Mouse (Mus musculus): ENCODE measurements around the gene Btd. TPM values are rescaled to one million over a fixed set of nuclear protein-coding genes. Genes with fewer than 3 reads are reported as not detected.

The Btd gene
- polyA plus RNA-seq, 1 experiment: 16.7 TPM

- Histone ChIP-seq H3K27me3 (ENCODE audit: control insufficient read depth, insufficient read depth, insufficient read length) (no peaks in the 10 kb centered on the region), H3K36me3 (ENCODE audit: control insufficient read depth, insufficient read depth) (peaks cover 7% of the 10 kb centered on the region), H3ac (ENCODE audit: control insufficient read depth, insufficient read length, low read depth) (peak overlapping the region; percentile 63), H3K4me3 (ENCODE audit: insufficient read depth, poor library complexity, severe bottlenecking) (no peak overlapping the region), H3K79me2 (ENCODE audit: control insufficient read depth, insufficient read depth) (peaks cover 31% of the 10 kb centered on the region), H3K79me3 (ENCODE audit: low read depth) (no peaks in the 10 kb centered on the region)
- no peak for TF ChIP-seq CTCF (IDR thresholded peaks at IDR 0.05; ENCODE audit: control insufficient read depth, insufficient read depth, insufficient read length)
Observed at GRCm38 (mm10) chr14:31663376-31664099, 22.7 kb downstream of the Btd start.

DNA sequence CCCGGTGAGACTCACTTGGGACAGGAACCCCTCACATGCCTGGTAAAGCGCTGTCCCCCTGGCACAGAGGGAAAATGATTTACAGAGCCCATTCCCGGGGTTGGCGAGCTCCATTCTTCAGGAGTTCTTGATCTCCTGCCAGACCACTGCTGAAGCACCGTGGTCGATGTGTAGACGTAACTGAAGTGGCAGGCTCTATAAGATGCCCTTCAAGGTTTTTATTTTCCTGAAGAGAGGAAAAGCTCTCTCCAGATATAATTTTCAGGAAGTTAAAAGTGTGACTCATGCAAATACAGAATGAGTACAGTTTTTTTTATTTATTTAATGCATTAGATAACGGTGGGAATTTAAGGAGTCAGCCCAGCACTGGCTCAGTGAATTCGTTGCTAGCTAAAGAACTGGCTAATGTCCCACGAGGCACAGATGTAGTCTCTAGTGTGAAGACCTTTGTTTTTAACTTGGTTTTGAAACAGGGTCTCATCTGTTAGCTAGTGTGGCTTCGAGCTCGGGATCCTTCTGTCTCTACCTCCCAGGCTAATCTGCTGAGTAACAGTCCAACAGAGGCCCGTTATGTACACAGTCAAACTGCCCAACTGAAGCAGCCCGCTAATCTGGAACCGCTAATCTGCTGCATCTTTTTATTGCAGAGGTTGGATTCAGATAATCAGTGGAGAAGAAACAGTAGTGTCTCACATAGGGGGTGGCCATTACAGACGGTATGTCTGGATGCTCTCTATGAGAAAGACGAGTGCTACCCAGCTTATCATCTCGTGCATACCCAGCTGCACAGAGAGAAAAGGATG is 23.5 kb downstream of the Btd start:
- peaks cover 7% of the 10 kb centered on the region for H3K36me3 ChIP-seq (ENCODE audit: control insufficient read depth, insufficient read depth)
- H3K79me2 ChIP-seq (ENCODE audit: control insufficient read depth, insufficient read depth): peaks cover 29% of the 10 kb centered on the region
- no peaks in the 10 kb centered on the region for H3K79me3 ChIP-seq (ENCODE audit: low read depth)
- H3ac ChIP-seq (ENCODE audit: control insufficient read depth, insufficient read length, low read depth): peak overlapping the region; percentile 63
- TF ChIP-seq MYOG (IDR thresholded peaks at IDR 0.05; ENCODE audit: control insufficient read depth, extremely low read depth, insufficient read length) (no peak), MYOD1 (IDR thresholded peaks at IDR 0.05; ENCODE audit: control insufficient read depth, insufficient read length, low read depth) (no peak), MAX (IDR thresholded peaks at IDR 0.05) (no peak), USF1 (IDR thresholded peaks at IDR 0.05; ENCODE audit: low read depth) (no peak), FOSL1 (IDR thresholded peaks at IDR 0.05; ENCODE audit: insufficient read depth, low read length, poor library complexity, severe bottlenecking) (peak; percentile 35), CTCF (IDR thresholded peaks at IDR 0.05; ENCODE audit: control insufficient read depth, insufficient read depth, insufficient read length) (no peak), CEBPB (IDR thresholded peaks at IDR 0.05; ENCODE audit: low read depth) (no peak)
- no peaks in the 10 kb centered on the region for H3K27me3 ChIP-seq (ENCODE audit: control insufficient read depth, insufficient read depth, insufficient read length)
- H3K4me3 ChIP-seq (ENCODE audit: insufficient read depth, poor library complexity, severe bottlenecking): no peak overlapping the region

DNA sequence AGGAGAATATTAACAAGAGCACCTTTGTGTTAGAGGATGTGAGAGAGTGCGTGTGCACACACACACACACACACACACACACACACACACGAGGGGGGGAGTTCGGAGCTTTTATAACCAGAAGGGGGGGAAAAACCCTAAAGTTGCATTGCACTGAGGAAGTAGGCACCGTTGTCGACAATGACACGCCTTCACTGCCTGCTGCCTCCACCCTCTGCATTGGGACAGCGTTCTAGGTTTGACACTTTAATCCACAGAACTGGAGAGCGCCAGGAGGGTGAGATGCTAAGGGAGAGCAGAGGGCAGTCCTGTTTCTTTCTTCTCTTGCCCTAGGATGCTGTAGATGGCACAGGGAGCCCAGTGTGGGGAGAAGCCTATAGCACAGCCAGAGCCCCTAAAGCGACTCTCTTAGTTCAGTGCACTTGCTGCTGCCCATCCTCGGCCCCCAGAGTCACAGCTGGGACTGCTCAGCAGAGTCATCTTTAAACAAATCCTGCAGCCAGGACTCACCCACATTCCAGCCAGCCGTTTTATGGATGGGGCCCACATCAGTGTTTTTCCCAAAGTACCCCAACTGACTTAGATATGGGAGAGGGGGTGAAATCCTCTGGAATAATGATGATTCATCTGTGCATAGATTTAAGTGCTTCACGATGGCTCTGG is 24.2 kb downstream of the Btd start:
- Histone ChIP-seq H3K79me3 (ENCODE audit: low read depth) (no peaks in the 10 kb centered on the region), H3ac (ENCODE audit: control insufficient read depth, insufficient read length, low read depth) (peak overlapping the region; percentile 4), H3K4me3 (ENCODE audit: insufficient read depth, poor library complexity, severe bottlenecking) (no peak overlapping the region), H3K27me3 (ENCODE audit: control insufficient read depth, insufficient read depth, insufficient read length) (no peaks in the 10 kb centered on the region), H3K79me2 (ENCODE audit: control insufficient read depth, insufficient read depth) (peaks cover 27% of the 10 kb centered on the region), H3K36me3 (ENCODE audit: control insufficient read depth, insufficient read depth) (peaks cover 7% of the 10 kb centered on the region)
- TF ChIP-seq MAX (IDR thresholded peaks at IDR 0.05): no peak
- peak; percentile 30 for TF ChIP-seq MYOD1 (IDR thresholded peaks at IDR 0.05; ENCODE audit: control insufficient read depth, insufficient read length, low read depth)

GRCm38 (mm10) chr14:31665566-31665940 is 24.7 kb downstream of the Btd start:
- Histone ChIP-seq H3K79me3 (ENCODE audit: low read depth) (no peaks in the 10 kb centered on the region), H3K27me3 (ENCODE audit: control insufficient read depth, insufficient read depth, insufficient read length) (no peaks in the 10 kb centered on the region), H3ac (ENCODE audit: control insufficient read depth, insufficient read length, low read depth) (peak overlapping the region; percentile 58), H3K4me3 (ENCODE audit: insufficient read depth, poor library complexity, severe bottlenecking) (no peak overlapping the region), H3K36me3 (ENCODE audit: control insufficient read depth, insufficient read depth) (peaks cover 7% of the 10 kb centered on the region), H3K79me2 (ENCODE audit: control insufficient read depth, insufficient read depth) (peaks cover 22% of the 10 kb centered on the region)
- peak; percentile 9 for TF ChIP-seq MAX (IDR thresholded peaks at IDR 0.05)
- no peak for TF ChIP-seq MYOG (IDR thresholded peaks at IDR 0.05; ENCODE audit: control insufficient read depth, extremely low read depth, insufficient read length)

DNA sequence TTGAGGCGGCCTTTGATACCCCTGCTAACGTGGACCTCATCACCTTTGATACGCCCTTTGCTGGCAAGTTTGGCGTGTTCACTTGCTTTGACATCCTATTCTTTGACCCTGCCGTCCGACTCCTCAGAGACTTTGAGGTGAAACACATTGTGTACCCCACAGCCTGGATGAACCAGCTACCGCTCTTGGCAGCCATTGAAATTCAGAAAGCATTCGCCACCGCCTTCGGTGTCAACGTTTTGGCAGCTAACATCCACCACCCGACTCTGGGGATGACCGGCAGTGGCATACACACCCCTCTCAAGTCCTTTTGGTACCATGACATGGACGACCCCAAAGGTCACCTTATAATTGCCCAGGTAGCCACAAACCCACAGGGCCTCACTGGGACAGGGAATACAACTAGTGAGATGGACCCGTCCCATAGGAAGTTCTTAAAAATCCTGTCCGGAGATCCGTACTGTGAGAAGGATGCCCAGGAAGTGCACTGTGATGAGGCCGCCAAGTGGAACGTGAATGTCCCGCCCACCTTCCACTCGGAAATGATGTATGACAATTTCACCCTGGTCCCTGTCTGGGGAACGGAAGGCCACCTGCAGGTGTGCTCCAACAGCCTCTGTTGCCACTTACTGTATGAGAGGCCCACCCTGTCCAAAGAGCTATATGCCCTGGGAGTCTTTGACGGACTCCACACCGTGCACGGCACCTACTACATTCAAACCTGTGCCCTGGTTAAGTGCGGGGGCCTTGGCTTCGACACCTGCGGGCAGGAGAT is 26.3 kb downstream of the Btd start:
- no peak overlapping the region for H3K4me3 ChIP-seq (ENCODE audit: insufficient read depth, poor library complexity, severe bottlenecking)
- no peak overlapping the region for H3ac ChIP-seq (ENCODE audit: control insufficient read depth, insufficient read length, low read depth)
- peaks cover 12% of the 10 kb centered on the region for H3K79me2 ChIP-seq (ENCODE audit: control insufficient read depth, insufficient read depth)
- no peaks in the 10 kb centered on the region for H3K79me3 ChIP-seq (ENCODE audit: low read depth)
- H3K27me3 ChIP-seq (ENCODE audit: control insufficient read depth, insufficient read depth, insufficient read length): no peaks in the 10 kb centered on the region
- H3K36me3 ChIP-seq (ENCODE audit: control insufficient read depth, insufficient read depth): peaks cover 7% of the 10 kb centered on the region
- TF ChIP-seq MYOD1 (IDR thresholded peaks at IDR 0.05; ENCODE audit: control insufficient read depth, insufficient read length, low read depth) (no peak), USF1 (IDR thresholded peaks at IDR 0.05; ENCODE audit: low read depth) (no peak), CEBPB (IDR thresholded peaks at IDR 0.05; ENCODE audit: low read depth) (no peak), CTCF (IDR thresholded peaks at IDR 0.05; ENCODE audit: control insufficient read depth, insufficient read depth, insufficient read length) (no peak), MYOG (IDR thresholded peaks at IDR 0.05; ENCODE audit: control insufficient read depth, extremely low read depth, insufficient read length) (no peak), MAX (IDR thresholded peaks at IDR 0.05) (no peak), FOSL1 (IDR thresholded peaks at IDR 0.05; ENCODE audit: insufficient read depth, low read length, poor library complexity, severe bottlenecking) (no peak)

Data from C2C12 (cell line).